In genomic region chr9:88523335-88523668, GRCm38 (mm10) we compare ENCODE assay signal across 8 mouse cellular contexts. TPM values are rescaled to one million over a fixed set of nuclear protein-coding genes. Genes with fewer than 3 reads are reported as not detected.
A peak's percentile ranks its signal among the peaks of the same experiment; 100 is the strongest.
DNase-seq lines count a peak whose midpoint lies in the region; ATAC-seq and TF ChIP-seq lines count a peak whose summit lies in the region.

No protein-coding gene starts in this region.

- H3K9me3 ChIP-seq in heart, embryonic 12.5 days (replicated peaks): no peaks in the 10 kb centered on the region
- no peaks in the 10 kb centered on the region for H3K9me3 ChIP-seq in E14TG2a.4 (ENCODE audit: low read length)
- no peaks in the 10 kb centered on the region for H3K9me3 ChIP-seq in forebrain, embryonic 15.5 days
- no peaks in the 10 kb centered on the region for H3K9me3 ChIP-seq in liver, embryonic 16.5 days (replicated peaks; ENCODE audit: control insufficient read depth, low read length)

- WGBS in heart, embryonic 12.5 days: 0% methylated on average over 16 of the region's 16 CpGs
- under 1% methylated on average over 16 of the region's 16 CpGs for WGBS in forebrain, embryonic 15.5 days
- WGBS in liver, embryonic 16.5 days (ENCODE audit: insufficient replicate concordance): 0% methylated on average over 16 of the region's 16 CpGs

- peaks cover 13% of the 10 kb centered on the region for H3K36me3 ChIP-seq in heart, embryonic 12.5 days
- H3K36me3 ChIP-seq in E14TG2a.4 (ENCODE audit: insufficient read depth, low read length): peaks cover 31% of the 10 kb centered on the region
- H3K36me3 ChIP-seq in forebrain, embryonic 15.5 days: peaks cover 16% of the 10 kb centered on the region
- peaks cover 4% of the 10 kb centered on the region; the same call in 1 of the 2 replicates for H3K36me3 ChIP-seq in liver, embryonic 16.5 days (ENCODE audit: control insufficient read depth, insufficient read depth)

- no peak for TF ChIP-seq CTCF in E14TG2a.4 (conservative IDR thresholded peaks at IDR 0.05; ENCODE audit: low read length)

- H3K27me3 ChIP-seq in heart, embryonic 12.5 days (replicated peaks): no peaks in the 10 kb centered on the region
- H3K27me3 ChIP-seq in E14TG2a.4 (ENCODE audit: insufficient read depth, low read length): no peaks in the 10 kb centered on the region
- no peaks in the 10 kb centered on the region for H3K27me3 ChIP-seq in forebrain, embryonic 15.5 days
- no peaks in the 10 kb centered on the region for H3K27me3 ChIP-seq in liver, embryonic 16.5 days (ENCODE audit: control insufficient read depth, insufficient read depth, low read depth, low read length)

- H3K4me2 ChIP-seq in heart, embryonic 12.5 days: peak overlapping the region; percentile 89
- H3K4me2 ChIP-seq in forebrain, embryonic 15.5 days (replicated peaks): peak overlapping the region; percentile 74
- peak overlapping the region; percentile 84 for H3K4me2 ChIP-seq in liver, embryonic 16.5 days (ENCODE audit: low read depth, low read length)

- peak overlapping the region; percentile 92 for H3K4me3 ChIP-seq in heart, embryonic 12.5 days
- H3K4me3 ChIP-seq in E14TG2a.4 (replicated peaks; ENCODE audit: low read length): peak overlapping the region; percentile 98
- peak overlapping the region; percentile 94 for H3K4me3 ChIP-seq in forebrain, embryonic 15.5 days
- H3K4me3 ChIP-seq in liver, embryonic 16.5 days (ENCODE audit: low read depth, low read length): peak overlapping the region; percentile 66

- no peak for DNase-seq in heart, adult 9 months (ENCODE audit: low spot score in 2 of 2)
- DNase-seq in embryo, embryonic 10.5 days (ENCODE audit: low spot score): no peak
- DNase-seq in right cerebral cortex, postnatal 36 days (ENCODE audit: low spot score in 2 of 2): no peak

- no peak for ATAC-seq in heart, embryonic 12.5 days (ENCODE audit: insufficient number of reproducible peaks, low FRiP score)
- no peak for ATAC-seq in forebrain, embryonic 15.5 days (replicated peaks)
- no peak for ATAC-seq in liver, embryonic 16.5 days (ENCODE audit: low read depth)
- ATAC-seq in inflammation-experienced regulatory T-cells, adult 6 months: no peak

- peak overlapping the region; percentile 88 for H3K27ac ChIP-seq in heart, embryonic 12.5 days (ENCODE audit: poor library complexity, severe bottlenecking)
- H3K27ac ChIP-seq in forebrain, embryonic 15.5 days (replicated peaks): peak overlapping the region; percentile 95
- H3K27ac ChIP-seq in liver, embryonic 16.5 days (ENCODE audit: low read length): peak overlapping the region; percentile 97

- H3K9ac ChIP-seq in heart, embryonic 12.5 days: peak overlapping the region; percentile 75
- peak overlapping the region; percentile 56 for H3K9ac ChIP-seq in forebrain, embryonic 15.5 days (replicated peaks)
- peak overlapping the region; percentile 84 for H3K9ac ChIP-seq in liver, embryonic 16.5 days (ENCODE audit: low read depth, low read length)

- H3K4me1 ChIP-seq in heart, embryonic 12.5 days (replicated peaks): peaks cover 11% of the 10 kb centered on the region
- H3K4me1 ChIP-seq in E14TG2a.4 (replicated peaks; ENCODE audit: low read depth, low read length): peaks cover 35% of the 10 kb centered on the region
- H3K4me1 ChIP-seq in forebrain, embryonic 15.5 days: peaks cover 28% of the 10 kb centered on the region
- peaks cover 15% of the 10 kb centered on the region for H3K4me1 ChIP-seq in liver, embryonic 16.5 days (ENCODE audit: control insufficient read depth, low read depth, low read length)

RNA-seq across cellular contexts. Expression of gene Zfp949, which starts 24.5 kb away (rescaled TPM):
- polyA plus RNA-seq in heart, embryonic 12.5 days (2016; fragmentation: Nextera tagmentation; extraction: Ambion mirVana): 5.9 and 6.9 TPM in 2 replicates
- 17.1 and 18.5 TPM in 2 replicates for polyA plus RNA-seq in forebrain, embryonic 15.5 days (2015; fragmentation: Nextera tagmentation; extraction: Ambion mirVana)
- polyA plus RNA-seq in liver, embryonic 16.5 days (2015; fragmentation: Nextera tagmentation; extraction: Ambion mirVana): 7.9 and 8.4 TPM in 2 replicates
- polyA plus RNA-seq in inflammation-experienced regulatory T-cells, adult 6 months (2017; shearing (Covaris generic)): 10 to 100 TPM in 2 of 3 experiments, 1 to 10 TPM in 1; 9.8 to 16.3 (median 16.3) TPM

RNA-seq across cellular contexts. Expression of gene Syncrip, which starts 40.9 kb away (rescaled TPM):
- 67.7 and 74.2 TPM in 2 replicates for polyA plus RNA-seq in heart, embryonic 12.5 days (2016; fragmentation: Nextera tagmentation; extraction: Ambion mirVana)
- polyA plus RNA-seq in forebrain, embryonic 15.5 days (2015; fragmentation: Nextera tagmentation; extraction: Ambion mirVana): 120 and 123 TPM in 2 replicates
- 26.1 and 27.0 TPM in 2 replicates for polyA plus RNA-seq in liver, embryonic 16.5 days (2015; fragmentation: Nextera tagmentation; extraction: Ambion mirVana)
- 100 to 1,000 TPM; 101 to 143 (median 101) TPM for polyA plus RNA-seq in inflammation-experienced regulatory T-cells, adult 6 months (2017; shearing (Covaris generic))

RNA-seq across cellular contexts. Expression of gene Trim43a, which starts 57.4 kb away (rescaled TPM):
- 0.21 and 0.45 TPM in 2 replicates for polyA plus RNA-seq in heart, embryonic 12.5 days (2016; fragmentation: Nextera tagmentation; extraction: Ambion mirVana)
- 0.20 and 0.27 TPM in 2 replicates for polyA plus RNA-seq in forebrain, embryonic 15.5 days (2015; fragmentation: Nextera tagmentation; extraction: Ambion mirVana)
- 0.06 and 0.08 TPM in 2 replicates for polyA plus RNA-seq in liver, embryonic 16.5 days (2015; fragmentation: Nextera tagmentation; extraction: Ambion mirVana)
- polyA plus RNA-seq in inflammation-experienced regulatory T-cells, adult 6 months (2017; shearing (Covaris generic)): not detected
